Mouse (Mus musculus) heart, embryonic 16.5 days (tissue): ENCODE measurements around the gene Shc3. TPM values are rescaled to one million over a fixed set of nuclear protein-coding genes. Genes with fewer than 3 reads are reported as not detected.
A peak's percentile ranks its signal among the peaks of the same experiment; 100 is the strongest.

ENCODE experiments used
- ATAC-seq: fragments of 200-750 bp; cut with Nextera tagmentation; replicated peaks from 2 replicates; pipeline ENCODE4 v1.8.0; 2017; ENCODE audit warnings: moderate number of reproducible peaks; ENCODE audit not compliant: insufficient read depth, low FRiP score; ENCODE audit errors: extremely low read depth
- H3K27ac ChIP-seq: fragments of 300-500 bp; sonication (generic); 2 replicates; pipeline ENCODE4 v1.5.1; 2014; ENCODE audit warnings: mild to moderate bottlenecking, low read length, control low read depth, moderate library complexity
- H3K27me3 ChIP-seq: fragments of 300-500 bp; sonication (generic); 2 replicates; pipeline ENCODE4 v1.6.1; 2014; ENCODE audit warnings: low read length, mixed read lengths; ENCODE audit not compliant: control insufficient read depth, insufficient read depth
- H3K36me3 ChIP-seq: fragments of 300-500 bp; sonication (generic); 2 replicates; pipeline ENCODE4 v1.6.1; 2014; ENCODE audit not compliant: control insufficient read depth, insufficient read depth
- H3K4me1 ChIP-seq: fragments of 300-500 bp; sonication (generic); 2 replicates; pipeline ENCODE4 v1.6.1; 2014; ENCODE audit warnings: low read length, mixed read lengths; ENCODE audit not compliant: control insufficient read depth, insufficient read depth
- H3K4me2 ChIP-seq: fragments of 300-500 bp; sonication (generic); 2 replicates; pipeline ENCODE4 v1.6.1; 2014; ENCODE audit warnings: low read depth, mild to moderate bottlenecking, control low read depth, low read length
- H3K4me3 ChIP-seq: fragments of 300-500 bp; sonication (generic); 2 replicates; pipeline ENCODE4 v1.5.1; 2014; ENCODE audit warnings: mild to moderate bottlenecking, control low read depth, low read length
- H3K9ac ChIP-seq: fragments of 300-500 bp; sonication (generic); 2 replicates; pipeline ENCODE4 v1.6.1; 2014; ENCODE audit warnings: low read length, control low read depth
- H3K9me3 ChIP-seq: fragments of 300-500 bp; sonication (generic); replicated peaks from 2 replicates; pipeline ENCODE4 v1.6.1; 2016; ENCODE audit warnings: low read length; ENCODE audit not compliant: control insufficient read depth
- WGBS: fragments of 180-500 bp; shearing (Covaris S2); extraction: QIAGEN DNeasy Blood & Tissue Kit; methylation state at CpG from one replicate; pipeline ENCODE4 v1.1.7; 2014; 5-methylcytosine and 5-hydroxymethylcytosine counted together
- polyA plus RNA-seq: library from polyadenylated mRNA; unstranded; fragments of >200 nt; fragmentation: Nextera tagmentation; extraction: Ambion mirVana; gene quantifications from 2 replicates; pipeline ENCODE4 v1.2.1, GENCODE M21; 2015

Shc3 gene
- polyA plus RNA-seq: 0.21 and 0.22 TPM in 2 replicates

DNA sequence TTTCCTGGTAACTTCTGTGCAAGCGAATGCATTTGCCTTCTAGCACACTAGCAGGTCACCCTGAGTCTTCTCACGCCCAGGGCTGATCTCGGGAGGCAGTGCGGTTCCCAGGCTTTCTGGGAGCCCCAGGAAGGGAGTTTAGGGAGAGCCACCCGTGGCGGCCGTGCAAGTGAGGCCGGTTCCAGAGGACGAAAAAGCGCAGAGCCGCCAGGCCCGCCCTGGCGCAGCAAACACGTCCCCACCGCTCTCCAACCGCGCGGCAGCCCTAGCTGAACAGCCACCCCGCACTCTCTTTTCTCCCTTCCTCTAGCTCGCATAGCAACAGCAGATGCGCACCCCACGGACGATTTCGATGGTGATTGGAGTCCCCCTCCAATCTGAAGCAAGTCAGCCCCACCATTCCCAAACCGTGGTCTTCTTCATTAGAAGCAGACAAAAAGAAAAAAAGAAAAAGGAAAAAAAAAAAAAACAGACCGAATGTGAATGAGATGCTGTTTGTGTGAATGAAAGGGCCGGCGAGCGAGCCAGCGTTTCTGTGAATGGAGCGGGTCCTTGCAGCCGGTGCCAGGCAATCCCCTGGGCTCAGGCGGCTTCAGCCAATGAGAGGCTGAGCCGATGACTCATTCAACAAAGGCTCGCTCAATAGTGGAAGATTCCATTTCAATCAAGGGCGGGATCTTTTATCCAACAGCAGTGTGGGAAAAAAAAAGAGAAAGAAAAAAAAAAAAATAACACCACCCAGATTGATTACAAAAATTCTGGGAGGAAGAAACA, at the start of gene Shc3:
Shc3 (minus strand) TSS at position 509 of the 774 bp plus-strand sequence.
- ATAC-seq: 0 out of 2 replicates have a peak, but pooled peaks have one; percentile 65
- H3K27ac ChIP-seq: no peak within 1 kb of the TSS
- WGBS: under 1% methylated on average over 36 of the region's 36 CpGs

DNA sequence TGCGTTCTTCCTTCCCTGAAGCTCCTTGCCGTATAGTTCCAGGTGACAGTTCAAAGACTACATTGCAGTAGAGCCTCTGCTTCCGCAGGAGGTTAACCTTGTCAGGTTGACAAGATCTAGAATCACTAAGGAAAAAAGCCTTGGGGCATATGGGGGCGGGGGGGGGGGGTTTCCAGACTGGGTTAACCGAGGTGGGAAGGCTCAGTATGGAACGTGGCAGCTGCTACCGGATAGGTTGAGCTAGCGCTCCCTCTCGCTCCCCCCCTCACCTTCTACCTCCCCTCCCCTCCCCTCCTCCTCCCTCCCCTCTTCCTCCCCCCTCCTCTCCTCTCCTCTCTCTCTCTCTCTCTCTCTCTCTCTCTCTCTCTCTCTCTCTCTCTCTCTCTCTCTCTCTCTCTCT, 49.4 kb upstream of the Shc3 start:
- Histone ChIP-seq H3K4me2 (no peak overlapping the region), H3K9me3 (no peaks in the 10 kb centered on the region), H3K9ac (no peak overlapping the region), H3K4me3 (no peak overlapping the region), H3K36me3 (no peaks in the 10 kb centered on the region), H3K27me3 (no peaks in the 10 kb centered on the region), H3K4me1 (no peaks in the 10 kb centered on the region), H3K27ac (no peak overlapping the region)
- WGBS: 30% methylated on average over 9 of the region's 9 CpGs
- ATAC-seq: no peak

More for the DNA sequence above, at the start of gene Shc3:
- Histone ChIP-seq H3K27me3 (peaks cover 45% of the 10 kb centered on the region), H3K4me2 (peak within 1 kb of the TSS; percentile 91), H3K4me1 (peaks cover 30% of the 10 kb centered on the region), H3K4me3 (peak within 1 kb of the TSS; percentile 57), H3K36me3 (no peaks in the 10 kb centered on the region), H3K9ac (peak within 1 kb of the TSS; percentile 65), H3K9me3 (no peaks in the 10 kb centered on the region)

DNA sequence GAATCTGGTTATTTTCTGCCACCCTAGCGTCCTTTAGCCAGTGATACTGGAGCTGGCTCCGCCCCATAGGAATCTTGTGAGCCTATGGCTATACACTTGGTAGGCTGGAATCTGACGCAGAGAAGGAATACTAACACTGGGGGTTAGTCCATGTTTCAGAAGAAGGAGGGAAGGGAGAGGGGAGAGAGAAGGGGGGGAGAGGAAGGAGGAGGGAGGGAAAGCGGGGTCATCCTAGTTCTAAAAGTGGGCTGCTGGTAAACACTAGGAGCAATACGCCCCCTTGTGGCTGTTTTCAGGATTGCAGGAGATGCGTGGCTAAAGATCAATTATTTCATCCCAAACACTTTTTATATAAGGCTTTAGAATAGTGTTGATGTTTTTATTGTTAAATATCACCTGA, 48.6 kb upstream of the Shc3 start:
- ATAC-seq: no peak
- Histone ChIP-seq H3K9me3 (no peaks in the 10 kb centered on the region), H3K27me3 (no peaks in the 10 kb centered on the region), H3K4me1 (no peaks in the 10 kb centered on the region), H3K9ac (no peak overlapping the region), H3K4me2 (peak overlapping the region; percentile 39; the same call in 1 of the 2 replicates), H3K27ac (no peak overlapping the region), H3K4me3 (no peak overlapping the region), H3K36me3 (no peaks in the 10 kb centered on the region)
- 15% methylated on average over 6 of the region's 6 CpGs for WGBS

DNA sequence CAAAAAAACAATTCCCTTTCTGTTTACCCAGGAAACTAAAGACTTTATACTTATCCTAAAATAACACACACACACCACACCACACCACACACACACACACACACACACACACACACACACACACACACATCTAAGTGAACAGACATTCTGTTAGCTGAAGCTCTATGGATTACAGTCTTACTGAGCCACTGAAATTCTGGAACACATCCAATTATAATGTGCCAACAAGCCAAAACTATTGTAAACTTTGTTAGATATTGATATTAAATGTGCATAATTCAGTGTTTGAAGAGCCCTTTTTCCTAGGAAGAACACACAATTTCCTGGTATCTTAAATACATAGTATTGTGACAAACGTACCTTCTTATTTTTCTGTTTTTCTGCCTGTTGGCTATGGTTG, 48.1 kb upstream of the Shc3 start:
- WGBS: 49% methylated on average over 1 of the region's 1 CpGs
- Histone ChIP-seq H3K4me1 (no peaks in the 10 kb centered on the region), H3K27me3 (no peaks in the 10 kb centered on the region), H3K9ac (no peak overlapping the region), H3K4me3 (no peak overlapping the region), H3K27ac (no peak overlapping the region), H3K9me3 (no peaks in the 10 kb centered on the region), H3K4me2 (no peak overlapping the region), H3K36me3 (no peaks in the 10 kb centered on the region)
- no peak for ATAC-seq

GRCm38 (mm10) chr13:51616417-51617044, 47.3 kb upstream of the Shc3 start:
- no peak overlapping the region for H3K9ac ChIP-seq
- H3K36me3 ChIP-seq: no peaks in the 10 kb centered on the region
- 19% methylated on average over 12 of the region's 12 CpGs for WGBS
- H3K27me3 ChIP-seq: no peaks in the 10 kb centered on the region
- H3K4me2 ChIP-seq: no peak overlapping the region
- no peaks in the 10 kb centered on the region for H3K4me1 ChIP-seq
- no peaks in the 10 kb centered on the region for H3K9me3 ChIP-seq
- no peak overlapping the region for H3K27ac ChIP-seq
- H3K4me3 ChIP-seq: no peak overlapping the region
- no peak for ATAC-seq

DNA sequence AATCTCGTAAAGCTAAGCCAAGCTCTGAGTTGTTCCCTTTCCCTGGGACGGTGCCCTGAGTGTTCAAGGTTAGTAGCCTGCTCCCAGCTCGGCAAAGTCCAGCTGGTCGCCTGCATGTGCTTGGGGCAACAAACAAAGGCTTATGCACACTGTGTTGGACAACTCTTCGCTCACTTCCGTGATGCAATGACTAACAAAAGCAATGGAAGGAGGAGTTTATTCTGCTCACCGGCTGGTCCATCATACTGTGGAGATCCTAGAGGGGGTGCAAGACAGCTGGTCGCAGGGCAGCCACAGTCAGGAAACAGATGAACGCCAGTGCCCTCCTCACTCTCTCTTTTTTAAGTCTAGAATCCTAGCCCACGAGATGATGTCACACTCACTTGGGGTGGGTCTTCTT, 46.6 kb upstream of the Shc3 start:
- Histone ChIP-seq H3K27me3 (no peaks in the 10 kb centered on the region), H3K36me3 (no peaks in the 10 kb centered on the region), H3K27ac (no peak overlapping the region), H3K9ac (no peak overlapping the region), H3K9me3 (no peaks in the 10 kb centered on the region), H3K4me1 (no peaks in the 10 kb centered on the region), H3K4me3 (no peak overlapping the region), H3K4me2 (no peak overlapping the region)
- WGBS: 55% methylated on average over 10 of the region's 10 CpGs
- ATAC-seq: no peak

DNA sequence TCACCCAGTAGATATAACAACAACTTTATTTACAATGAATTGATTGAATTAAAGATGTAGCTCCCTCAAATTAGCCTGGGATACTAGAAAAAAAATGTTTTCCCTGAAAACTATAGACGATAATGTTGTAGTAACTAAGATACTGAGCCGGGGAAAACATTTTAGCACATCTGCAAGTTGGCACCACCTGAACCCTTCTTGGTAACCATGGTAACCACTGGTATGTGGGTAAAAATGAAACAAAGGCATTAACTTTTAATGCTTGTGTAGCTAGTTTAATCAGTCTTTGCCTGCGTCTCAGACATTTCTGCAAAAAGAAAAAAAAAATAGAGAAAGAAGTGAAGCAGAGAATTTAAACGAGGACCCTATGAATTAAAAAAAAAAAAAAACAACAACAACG, 42.3 kb upstream of the Shc3 start:
- H3K27ac ChIP-seq: no peak overlapping the region

DNA sequence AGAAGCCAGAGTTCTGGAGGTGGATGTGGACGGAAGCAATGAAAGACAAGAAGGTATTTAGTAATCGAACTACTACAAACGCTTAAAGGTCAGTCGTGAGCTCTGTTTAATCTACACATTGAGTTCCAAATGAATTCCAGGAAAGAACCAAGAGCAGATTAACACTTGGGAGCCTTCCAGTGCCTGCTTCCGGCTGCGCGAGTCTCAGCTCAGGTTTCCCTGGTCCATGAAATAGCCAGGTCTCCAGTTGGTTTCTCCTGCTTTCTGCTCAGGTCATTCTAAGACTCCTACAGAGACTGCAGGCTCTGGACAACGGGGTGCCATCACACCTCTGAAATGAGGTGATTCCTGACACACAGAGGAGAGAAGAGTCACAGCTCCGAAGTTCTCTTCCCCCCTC, 41.8 kb upstream of the Shc3 start:
- H3K27ac ChIP-seq: no peak overlapping the region
- no peak overlapping the region for H3K4me3 ChIP-seq
- H3K36me3 ChIP-seq: no peaks in the 10 kb centered on the region
- no peaks in the 10 kb centered on the region for H3K9me3 ChIP-seq
- no peak for ATAC-seq
- no peak overlapping the region for H3K9ac ChIP-seq
- H3K4me1 ChIP-seq: no peaks in the 10 kb centered on the region
- peak overlapping the region; percentile 31 for H3K4me2 ChIP-seq
- no peaks in the 10 kb centered on the region for H3K27me3 ChIP-seq
- 9% methylated on average over 9 of the region's 9 CpGs for WGBS

More for the DNA sequence above, 42.3 kb upstream of the Shc3 start:
- WGBS: 51% methylated on average over 5 of the region's 5 CpGs
- Histone ChIP-seq H3K9ac (no peak overlapping the region), H3K9me3 (no peaks in the 10 kb centered on the region), H3K4me1 (no peaks in the 10 kb centered on the region), H3K4me3 (no peak overlapping the region), H3K27me3 (no peaks in the 10 kb centered on the region), H3K36me3 (no peaks in the 10 kb centered on the region), H3K4me2 (peak overlapping the region; percentile 31)
- no peak for ATAC-seq

DNA sequence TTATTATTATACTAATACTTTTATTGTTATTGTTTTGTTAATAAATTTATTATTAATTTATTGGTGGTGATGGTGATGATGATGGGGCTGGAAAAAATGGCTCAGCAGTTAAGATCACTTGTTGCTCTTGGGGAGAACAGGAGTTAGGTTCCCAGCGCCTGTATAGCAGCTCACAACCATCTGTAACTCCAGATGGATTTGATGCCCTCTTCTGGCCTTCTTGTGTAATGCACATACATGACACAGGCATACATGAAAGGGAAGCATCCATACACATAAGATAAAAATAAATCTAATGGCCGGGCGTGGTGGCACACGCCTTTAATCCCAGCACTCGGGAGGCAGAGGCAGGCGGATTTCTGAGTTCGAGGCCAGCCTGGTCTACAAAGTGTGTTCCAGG, 40.0 kb upstream of the Shc3 start:
- no peaks in the 10 kb centered on the region for H3K4me1 ChIP-seq
- H3K9ac ChIP-seq: no peak overlapping the region
- H3K4me2 ChIP-seq: no peak overlapping the region
- 93% methylated on average over 7 of the region's 7 CpGs for WGBS
- no peaks in the 10 kb centered on the region for H3K27me3 ChIP-seq
- H3K9me3 ChIP-seq: no peaks in the 10 kb centered on the region
- no peak for ATAC-seq
- H3K27ac ChIP-seq: no peak overlapping the region
- no peak overlapping the region for H3K4me3 ChIP-seq
- no peaks in the 10 kb centered on the region for H3K36me3 ChIP-seq
